Mouse (Mus musculus) CD4-positive, CD25-positive, alpha-beta regulatory T cell, adult 2 months (primary cell): ENCODE data around the gene Adam8.

ENCODE experiments used
- DNase-seq: peaks from one replicate; pipeline ENCODE4 v3.0.0-alpha.2; 2012; ENCODE audit warnings: low read depth, low spot score

Adam8 gene

DNA sequence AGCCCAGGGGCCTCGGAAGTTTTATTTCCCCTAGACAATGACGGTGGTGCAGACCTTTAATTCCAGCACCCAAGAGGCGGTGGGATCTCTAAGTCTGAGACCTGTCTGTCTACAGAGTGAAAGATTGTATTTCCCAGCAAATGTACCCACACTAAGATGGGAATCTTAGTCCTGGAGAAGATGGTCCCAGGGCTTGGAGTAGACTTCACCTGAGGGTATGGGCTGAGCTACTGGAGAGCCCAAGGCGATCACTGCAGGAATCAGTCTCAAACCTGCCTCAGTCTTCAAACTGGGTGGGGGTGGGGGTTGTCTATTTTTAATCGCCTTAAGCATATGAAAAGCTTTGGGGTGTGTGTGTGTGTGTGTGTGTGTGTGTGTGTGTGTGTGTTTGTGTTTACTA lies 46.3 kb downstream of the Adam8 start:
- no peak for DNase-seq

DNA sequence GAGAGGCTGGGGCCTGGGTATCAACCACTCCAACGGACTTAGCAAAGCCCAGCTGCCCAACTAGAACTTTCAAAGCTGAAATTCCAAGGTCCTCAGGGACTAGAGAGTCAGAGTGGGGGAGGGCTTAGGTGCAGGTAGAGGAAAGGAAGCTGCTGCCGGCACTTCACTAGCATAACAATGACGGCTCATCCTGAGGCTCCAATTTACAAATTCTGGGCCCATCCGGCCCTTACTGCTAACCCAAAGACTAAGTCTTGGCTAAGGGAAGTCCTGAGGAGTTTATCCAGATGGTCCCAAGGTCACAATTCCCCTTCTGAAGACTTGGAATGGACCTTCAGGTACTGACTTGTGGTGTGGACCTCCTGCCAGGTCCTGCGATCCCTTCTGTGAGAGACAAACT lies 46.8 kb downstream of the Adam8 start:
- no peak for DNase-seq

DNA sequence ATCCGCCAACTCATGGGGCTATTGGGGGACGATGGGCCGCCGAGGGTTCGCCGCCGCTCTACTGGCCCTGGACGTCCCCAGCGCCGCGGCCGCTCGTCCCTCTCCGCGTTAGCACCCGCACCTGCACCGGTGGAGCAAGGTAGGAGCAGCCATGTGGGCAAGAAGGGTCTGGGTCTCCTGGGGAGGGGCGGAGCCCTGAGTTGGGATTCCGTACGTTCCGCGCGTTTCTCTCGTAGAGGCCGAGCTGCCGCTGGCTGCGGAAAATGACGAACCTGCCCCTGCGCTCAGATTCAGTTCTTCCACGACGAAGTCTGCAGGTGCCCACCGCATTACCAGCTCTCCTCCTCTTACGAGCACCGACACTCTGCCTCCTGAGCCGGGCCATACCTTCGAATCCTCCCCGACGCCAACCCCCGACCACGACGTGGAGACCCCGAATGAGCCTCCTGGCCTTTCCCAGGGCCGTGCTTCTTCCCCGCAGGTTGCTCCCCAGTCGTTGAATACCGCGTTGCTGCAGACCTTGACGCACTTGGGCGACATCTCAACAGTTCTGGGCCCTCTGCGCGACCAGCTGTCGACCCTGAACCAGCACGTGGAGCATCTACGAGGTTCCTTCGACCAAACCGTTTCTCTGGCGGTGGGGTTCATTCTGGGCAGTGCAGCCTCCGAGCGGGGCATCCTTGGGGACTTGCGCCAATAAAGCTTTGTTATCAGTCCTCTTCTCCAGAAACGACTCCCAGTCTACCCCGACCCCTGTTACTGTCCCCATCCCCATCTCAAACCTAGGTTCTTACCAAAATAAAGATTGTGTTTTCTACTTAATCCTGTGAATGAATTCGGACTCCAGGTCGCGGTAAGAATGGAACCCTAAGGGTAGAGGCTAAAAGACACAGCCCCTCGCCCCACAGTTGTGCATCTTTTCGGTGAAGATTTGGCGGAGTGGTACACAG lies 47.8 kb downstream of the Adam8 start:
- peak; percentile 57 for DNase-seq

DNA sequence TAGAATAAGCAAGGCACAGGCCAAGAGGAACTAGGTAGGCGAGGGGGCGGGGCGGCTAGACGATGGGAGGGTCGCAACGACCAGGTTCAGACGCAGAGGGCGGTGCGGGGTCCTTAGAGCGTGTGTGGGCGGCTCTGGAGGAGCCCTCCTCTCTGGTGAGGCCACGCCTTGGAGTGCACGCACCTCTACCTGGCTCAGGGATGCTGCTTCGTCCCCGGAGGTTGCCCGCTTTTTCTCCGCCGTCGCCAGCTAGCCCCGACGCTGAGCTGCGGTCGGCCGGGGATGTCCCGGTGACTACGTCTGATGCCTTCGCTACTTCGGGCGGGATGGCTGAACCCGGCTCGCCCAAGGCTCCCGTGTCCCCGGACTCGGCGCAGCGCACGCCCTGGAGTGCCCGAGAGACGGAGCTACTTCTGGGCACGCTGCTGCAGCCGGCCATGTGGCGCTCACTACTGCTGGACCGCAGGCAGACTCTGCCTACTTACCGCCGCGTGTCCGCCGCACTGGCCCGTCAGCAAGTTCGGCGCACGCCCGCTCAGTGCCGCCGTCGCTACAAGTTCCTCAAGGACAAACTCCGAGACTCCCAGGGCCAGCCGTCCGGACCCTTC lies 48.6 kb downstream of the Adam8 start, which contains the start of gene Utf1:
Gene Utf1, plus strand, starts transcription at position 116 of the 608 bp plus-strand sequence.
- DNase-seq = peak; percentile 73

DNA sequence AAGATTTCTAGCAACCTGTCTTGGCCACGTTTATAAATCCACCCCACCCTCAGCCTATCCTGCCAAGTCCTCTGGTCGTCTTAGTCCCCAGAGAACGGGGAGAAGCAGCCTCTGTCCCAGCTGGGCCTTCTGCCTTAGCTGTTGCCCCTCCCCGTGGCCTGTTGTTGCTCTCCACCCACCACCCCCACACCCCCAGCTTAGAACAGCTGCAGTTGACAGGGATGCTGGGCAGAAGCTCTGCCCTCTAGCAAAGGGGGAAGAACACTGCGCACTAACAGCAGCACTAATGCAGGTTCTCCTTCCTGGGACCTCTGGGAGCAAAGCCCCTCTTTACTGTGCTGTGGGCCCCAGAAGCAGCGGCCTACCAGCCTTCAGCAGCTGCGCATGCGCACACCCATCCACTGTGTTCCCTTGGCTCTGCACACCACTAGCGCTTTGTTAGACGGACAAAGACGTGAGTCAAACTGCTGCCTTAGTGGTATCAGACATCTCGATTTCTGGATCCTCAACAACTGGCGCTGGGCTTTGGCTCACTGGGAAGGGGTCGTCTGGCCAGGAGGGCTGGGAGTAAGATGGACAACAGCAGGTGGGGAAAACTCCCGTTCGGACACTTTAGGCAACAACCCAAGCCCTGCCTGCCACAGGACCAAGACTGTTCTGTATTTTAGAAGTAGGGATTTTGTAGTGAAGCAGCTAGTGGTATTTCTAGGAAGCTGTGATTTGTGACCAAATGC lies 51.7 kb downstream of the Adam8 start:
- DNase-seq = no peak

DNA sequence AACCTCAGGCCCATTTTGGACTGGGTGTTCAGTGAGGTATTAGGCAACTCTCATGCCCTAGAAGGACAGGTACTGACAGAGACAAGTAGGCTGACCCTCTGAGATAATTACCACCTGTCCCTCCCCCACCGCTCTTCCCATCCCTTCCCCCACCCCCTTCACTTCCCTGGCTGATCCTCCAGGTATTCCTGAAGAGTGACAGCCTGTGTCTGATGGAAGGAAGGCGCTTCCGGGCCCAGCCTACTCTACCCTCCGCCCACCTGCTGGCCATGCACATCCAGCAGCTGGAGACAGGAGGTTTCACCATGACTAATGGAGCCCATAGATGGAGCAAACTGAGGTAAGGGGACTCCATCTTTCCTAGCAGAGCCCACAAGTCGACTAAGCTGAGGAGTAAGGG lies 54.6 kb downstream of the Adam8 start:
- DNase-seq = no peak

DNA sequence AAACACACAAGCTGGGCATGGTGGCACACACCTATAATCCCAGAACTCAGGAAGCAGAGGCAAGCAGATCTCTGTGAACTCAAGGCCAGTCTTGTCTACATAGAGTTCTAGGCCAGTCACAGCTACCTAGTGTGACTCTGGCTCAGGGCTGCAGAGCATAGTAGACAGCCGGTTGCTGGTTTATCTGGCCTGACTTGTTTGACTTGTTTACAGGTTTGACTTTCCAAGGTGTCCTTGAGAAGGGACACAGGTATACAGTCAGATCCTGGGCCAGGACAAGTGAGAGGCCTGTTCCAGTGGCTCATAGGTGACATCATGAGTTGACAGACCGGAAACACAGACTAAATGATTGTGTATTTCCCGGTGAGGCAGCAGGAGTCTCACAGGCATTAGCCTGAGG lies 55.2 kb downstream of the Adam8 start:
- DNase-seq = no peak

DNA sequence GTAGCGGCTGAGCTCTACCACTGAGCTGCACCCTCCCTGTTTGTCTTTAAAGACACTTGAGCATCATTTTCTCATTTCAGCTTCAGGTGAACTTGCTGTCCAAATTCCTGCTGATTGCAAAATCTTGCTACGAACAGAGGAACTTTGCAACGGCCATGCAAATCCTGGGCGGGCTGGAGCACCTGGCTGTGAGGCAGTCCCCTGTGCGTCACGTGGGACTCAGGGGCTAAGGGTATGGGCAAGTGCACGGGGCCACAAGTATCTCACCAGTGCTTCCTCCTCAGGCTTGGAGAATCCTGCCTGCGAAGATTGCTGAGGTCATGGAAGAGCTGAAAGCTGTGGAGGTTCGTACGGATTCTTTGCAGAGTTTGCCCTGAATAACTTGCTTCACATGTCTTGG lies 55.7 kb downstream of the Adam8 start:
- no peak for DNase-seq

DNA sequence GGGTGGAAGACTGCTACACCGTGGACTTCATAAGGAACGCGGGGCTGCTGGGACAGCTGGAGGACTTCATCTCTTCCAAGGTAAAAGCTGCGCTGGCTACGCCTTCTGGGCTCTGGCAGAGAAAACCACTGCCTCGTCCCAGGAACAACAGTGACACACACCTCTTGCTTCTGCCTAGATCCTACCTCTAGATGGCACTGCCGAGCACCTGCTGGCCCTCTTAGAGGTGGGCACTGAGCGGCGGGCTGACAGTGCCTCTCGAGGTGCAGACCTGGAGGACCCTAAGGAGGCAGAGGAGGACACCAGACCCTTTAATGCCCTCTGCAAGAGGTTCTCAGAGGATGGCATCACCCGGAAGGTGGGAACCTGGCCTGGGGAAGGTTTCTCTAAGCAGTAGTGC lies 61.6 kb downstream of the Adam8 start:
- DNase-seq = peak; percentile 72
